Mouse (Mus musculus) urinary bladder, postnatal 36 days (tissue): ENCODE results near the gene Nkpd1.
"Not testable (repeated sequence)": the region's sequence is repeated elsewhere in the genome, so short reads cannot be mapped to it uniquely, and the experiment has no call there.

Experiments
- DNase-seq, 2 experiments: peaks; one replicate each; pipeline ENCODE4 v3.0.0; 2022; ENCODE audit warnings: low spot score in 2 of 2, mixed read lengths in 1 of 2

Nkpd1 gene

DNA sequence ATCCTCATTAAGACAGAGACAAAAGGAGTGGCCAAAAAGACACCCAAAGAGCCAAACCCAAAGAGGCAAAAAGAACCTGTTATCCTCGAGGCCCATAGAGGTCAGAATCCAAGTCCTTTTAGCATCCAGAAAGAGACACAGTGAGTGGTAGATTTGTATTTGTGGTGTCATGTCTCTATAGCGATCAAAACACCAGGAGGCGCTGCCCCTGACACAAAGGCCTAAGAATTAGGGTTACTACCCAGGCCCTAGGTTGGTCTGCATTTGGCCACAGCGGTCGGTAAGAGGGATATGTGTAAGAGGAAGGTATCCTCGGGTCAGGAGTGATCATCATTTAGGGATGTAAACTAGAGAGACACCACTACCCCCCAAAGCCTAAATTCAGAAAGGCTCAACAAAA is 11.3 kb upstream of the Nkpd1 start:
- no peak for DNase-seq

DNA sequence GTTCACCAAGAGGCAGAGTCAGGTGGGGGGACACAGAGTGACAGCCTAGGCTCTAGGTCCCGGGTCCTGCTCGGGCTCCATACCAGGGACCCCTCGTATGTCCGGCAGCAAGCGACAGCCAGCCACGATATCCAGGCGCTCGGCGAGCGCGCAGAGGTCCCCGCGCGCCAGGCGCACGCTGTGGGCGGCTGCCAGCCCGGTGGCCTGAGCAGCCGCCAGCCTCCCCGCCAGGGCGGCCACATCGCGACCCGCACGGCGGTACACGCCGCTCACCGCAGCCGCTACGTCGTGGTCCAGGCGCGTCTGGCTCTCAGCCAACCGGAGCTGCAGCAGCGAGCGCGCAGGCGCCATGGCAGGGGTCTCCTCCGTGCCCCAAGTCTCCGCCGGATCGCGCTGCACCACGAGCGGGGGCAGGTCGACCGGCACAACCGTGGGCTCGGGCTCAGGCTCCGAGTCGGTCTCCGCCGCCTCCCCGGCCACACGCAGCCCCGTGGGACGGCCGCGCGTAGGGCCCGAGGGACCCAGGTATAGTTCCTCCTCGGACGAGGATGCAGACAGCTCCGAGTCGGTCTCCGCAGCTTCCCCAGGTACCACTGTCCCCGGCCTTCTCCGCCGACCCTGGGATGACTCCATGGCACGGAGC is 10.5 kb upstream of the Nkpd1 start:
- DNase-seq: no peak

DNA sequence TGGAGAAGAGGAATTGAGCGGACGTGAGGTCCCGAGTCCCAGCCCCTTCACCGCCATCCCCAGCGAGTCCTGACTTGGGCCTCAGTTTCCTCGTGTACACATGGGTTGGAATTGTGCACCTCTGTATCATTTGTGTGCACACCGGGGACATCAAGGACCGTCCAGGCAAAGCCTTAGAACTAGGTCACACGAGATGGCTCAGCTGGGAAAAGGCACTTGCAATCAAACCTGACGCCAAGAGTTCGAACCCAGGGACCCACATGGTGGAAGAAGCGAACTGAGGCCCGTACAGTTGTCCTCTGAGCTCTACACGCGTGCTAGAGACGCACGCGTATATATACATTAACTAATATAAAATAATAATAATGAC is 10.0 kb upstream of the Nkpd1 start:
- no peak for DNase-seq

DNA sequence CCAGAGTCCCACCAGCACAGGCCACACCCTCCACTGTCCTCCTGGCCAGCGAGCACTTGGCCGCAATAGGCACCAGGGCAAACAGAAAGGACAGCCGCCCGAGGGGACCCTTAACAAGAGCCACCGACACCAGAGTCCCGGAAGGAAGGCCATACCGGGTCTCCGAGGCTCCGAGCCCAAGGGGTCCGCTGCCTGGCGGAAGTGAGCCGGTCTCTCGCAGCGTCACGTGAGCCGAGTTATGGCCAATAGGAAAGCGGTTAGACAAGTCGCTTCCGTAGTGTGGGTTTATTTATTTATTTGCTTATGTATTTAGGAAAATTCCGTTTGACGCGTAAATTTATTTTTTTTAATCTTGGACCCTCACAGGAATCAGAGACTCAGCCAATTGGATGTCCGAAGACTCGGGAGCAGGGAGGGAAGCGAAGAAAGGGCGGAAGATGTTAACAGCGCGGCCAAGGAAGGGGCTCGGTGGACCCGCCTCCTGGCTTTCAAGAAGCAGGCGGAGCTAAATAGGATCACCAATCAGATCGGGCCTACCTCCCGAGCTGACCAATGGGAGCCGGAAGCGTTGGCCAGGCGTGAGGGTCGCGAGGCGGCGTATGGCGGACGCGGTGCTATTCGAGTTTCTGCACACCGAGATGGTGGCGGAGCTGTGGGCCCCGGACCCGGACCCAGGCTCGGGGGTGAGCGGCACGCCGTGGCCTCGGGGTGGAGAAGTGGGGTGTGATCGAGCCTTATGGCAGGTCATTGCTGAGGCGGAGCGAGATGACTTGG is 9.3 kb upstream of the Nkpd1 start, which contains the start of the genes Bloc1s3 and Trappc6a:
TSS of gene Bloc1s3 (minus strand) at position 218 of the 774 bp plus-strand sequence.
TSS of gene Trappc6a (plus strand) at position 246 of the 774 bp plus-strand sequence.
- DNase-seq: peak; percentile 91

DNA sequence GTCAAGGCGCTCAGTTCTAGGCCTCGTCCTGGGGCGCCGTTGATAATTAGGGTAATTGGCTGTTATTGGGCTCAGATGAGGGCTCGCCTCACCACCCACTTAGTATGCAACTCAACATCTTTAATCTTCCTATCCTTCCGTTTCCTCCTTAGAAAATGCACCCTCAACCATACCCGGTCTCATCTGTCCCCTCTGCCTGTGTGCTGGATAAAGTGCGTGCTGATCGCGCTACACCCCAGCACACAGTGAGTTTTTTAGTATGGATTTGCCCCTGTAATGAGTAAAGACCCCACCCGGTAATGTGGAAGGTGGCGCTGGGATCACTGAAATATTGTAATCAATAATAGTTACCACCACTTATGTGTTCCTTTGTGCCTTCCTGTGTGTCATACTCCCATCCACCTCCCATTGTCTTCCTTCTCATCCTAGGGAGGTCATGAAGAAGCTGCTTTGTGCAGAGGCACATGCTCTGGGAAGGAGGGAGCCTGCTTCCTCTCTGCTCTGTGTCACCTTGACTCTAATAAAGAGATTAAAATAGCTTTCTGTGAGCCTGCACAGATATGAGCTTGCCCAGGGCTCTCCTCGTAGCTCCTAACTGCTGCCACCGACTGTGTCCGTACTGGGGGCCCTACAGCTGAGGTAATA is 8.6 kb upstream of the Nkpd1 start:
- DNase-seq: no peak

DNA sequence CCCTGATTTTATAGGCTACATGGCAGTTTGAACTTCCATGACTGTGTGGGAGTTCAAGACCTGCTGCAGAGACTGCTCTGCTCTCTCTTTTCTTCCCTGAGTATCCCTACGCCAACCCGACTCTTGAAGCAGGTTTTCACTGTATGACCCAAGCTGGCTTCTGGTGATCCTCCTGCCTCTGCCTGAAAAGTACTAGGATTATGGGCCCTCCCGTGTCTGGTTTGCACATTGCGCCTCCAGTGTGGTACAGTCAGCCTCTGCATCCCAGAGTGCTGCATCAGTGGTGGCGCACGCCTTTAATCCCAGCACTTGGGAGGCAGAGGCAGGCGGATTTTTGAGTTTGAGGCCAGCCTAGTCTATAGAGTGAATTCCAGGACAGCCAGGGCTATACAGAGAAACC is 7.9 kb upstream of the Nkpd1 start:
- DNase-seq: no peak

DNA sequence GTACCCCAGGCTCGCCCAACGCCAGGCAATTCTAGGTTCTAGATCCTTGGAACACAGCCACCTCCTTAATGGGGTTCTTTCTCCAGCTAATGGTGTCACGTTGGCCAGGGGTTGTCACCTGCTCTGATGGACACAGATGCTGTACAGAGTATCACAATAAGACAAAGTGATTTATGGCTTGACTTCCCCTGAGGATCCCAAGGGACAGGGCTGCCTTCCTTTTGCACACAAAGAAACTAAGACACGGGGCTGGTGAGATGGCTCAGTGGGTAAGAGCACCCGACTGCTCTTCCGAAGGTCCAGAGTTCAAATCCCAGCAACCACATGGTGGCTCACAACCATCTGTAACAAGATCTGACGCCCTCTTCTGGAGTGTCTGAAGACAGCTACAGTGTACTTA is 5.7 kb upstream of the Nkpd1 start:
- not testable (repeated sequence) for DNase-seq

DNA sequence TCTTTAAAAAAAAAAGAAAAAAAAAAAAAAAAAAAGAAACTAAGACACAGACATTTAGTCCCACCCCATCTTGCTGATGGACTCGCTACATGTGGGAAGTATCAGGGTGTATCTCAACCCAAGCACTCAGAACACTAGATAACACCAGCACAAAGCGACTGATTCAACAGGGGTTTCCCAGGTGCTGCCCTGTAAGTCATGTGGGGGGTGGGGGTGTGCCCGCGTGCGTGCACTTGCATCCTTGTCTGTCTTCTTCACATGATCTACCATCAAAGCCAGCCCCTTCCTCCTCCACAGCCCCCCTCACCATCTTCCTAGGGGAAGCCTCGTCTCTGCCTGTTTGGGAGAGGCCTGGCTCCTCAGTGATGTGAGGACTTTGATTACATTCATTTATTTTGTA is 5.3 kb upstream of the Nkpd1 start:
- no peak for DNase-seq

DNA sequence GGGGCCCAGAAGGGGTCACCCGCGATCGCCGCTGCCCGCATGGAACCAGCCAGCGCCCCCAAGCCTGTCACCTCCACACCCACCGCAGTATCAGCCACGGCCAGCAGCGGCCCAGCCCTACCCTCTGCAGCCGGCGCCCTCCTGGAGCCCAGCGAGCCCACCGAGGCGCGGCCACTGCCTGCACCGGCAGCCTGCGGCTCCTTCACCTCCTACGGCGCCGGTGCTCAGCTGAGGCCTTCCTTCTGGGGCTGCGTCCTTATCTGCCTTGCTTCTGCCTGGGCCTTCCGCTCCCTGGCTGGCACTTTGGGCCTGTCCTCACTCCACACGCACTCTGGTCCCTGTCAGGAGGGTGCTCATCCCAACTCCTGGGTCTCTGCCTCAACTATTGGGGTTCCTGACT is 2.4 kb downstream of the Nkpd1 start:
- no peak for DNase-seq

DNA sequence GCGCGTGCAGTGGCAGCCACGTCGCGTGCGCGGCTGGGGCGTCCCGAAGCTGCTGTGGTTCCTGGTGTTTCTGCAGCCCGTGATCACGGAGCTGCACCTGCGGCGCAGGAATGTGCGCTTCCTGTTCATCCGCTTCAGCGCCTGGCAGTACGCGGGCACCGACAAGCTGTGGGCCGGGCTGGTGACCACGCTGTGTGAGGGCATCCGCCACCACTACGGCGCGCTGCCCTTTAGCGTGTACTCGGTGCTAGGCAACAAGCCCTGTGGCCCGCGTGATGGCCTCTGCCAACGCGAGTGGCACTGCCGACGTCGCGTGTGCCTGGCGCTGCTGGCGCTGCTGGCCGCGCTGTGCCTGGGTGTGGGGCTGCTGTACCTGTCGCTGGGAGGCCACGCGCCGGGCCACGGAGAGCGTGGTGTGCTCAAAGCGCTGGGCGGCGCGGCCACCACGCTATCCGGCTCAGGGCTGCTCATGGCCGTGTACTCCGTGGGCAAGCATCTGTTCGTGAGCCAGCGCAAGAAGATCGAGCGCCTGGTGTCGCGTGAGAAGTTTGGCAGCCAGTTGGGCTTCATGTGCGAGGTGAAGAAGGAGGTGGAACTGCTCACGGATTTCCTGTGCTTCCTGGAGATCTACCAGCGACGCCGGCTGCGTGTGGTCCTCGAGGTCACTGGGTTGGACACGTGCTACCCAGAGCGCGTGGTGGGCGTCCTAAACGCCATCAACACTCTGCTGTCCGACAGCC is 5.5 kb downstream of the Nkpd1 start:
- no peak for DNase-seq

DNA sequence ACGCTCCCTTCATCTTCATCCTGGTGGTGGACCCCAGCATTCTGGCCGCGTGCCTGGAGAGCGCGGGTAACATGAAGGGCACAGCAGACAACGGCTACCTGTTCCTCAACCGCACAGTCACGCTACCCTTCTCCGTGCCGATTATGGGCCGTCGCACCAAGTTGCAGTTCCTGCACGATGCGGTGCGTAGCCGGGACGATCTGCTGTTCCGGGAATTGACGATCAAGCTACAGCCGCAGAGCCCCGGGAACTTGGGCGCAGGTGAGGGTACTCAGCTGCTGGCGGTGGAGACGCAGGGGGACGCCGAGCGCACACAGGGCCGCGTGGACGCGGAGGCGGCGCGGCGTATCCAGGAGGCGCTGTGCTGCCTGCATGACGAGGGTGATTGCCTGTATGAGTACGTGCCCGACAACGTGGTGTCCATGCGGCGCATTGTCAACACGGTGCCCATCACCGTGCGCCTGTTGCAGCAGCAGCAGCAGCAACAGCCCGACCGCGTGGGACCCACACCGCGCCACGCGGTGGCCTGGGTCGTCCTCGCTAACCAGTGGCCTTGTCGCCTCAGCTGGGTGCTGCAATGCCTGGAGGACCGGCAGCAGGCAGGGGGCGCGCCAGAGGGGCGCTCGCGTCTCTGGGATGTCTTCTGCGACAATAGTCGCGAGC is 6.2 kb downstream of the Nkpd1 start:
- DNase-seq: peak in 1 of 2 experiments; percentile 37

DNA sequence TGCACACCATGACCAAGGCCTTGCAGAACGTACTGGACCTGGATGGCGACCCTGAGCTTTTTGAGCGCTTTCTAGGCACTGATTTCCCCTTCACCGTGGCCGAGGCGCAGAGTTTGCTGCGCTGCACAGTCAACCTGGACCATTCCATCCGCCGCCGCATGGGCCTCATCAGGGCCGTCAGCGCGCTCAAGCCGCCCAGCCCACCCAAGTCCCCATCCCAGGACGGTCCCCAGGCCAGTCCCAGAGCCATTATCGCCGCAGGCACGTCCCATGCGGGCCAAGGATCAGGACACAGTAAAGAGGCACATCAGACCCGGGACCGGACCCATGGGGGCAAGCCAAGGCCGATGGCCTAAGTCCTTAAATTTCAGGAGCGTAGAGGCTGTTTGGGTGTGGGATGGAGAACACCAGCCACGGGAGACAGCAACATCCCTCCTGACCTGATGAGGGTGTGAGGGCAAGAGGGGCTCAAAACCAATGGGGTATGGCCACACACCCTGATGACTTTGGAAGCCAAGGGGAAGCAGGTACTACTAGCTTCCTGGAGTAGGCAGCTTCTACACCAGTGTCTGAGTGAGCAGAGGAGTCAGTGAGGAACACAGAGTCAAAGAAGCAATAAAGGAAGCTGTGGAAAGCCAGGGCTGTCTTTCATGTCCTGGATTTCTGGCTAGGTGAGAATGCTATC is 6.9 kb downstream of the Nkpd1 start:
- no peak for DNase-seq

DNA sequence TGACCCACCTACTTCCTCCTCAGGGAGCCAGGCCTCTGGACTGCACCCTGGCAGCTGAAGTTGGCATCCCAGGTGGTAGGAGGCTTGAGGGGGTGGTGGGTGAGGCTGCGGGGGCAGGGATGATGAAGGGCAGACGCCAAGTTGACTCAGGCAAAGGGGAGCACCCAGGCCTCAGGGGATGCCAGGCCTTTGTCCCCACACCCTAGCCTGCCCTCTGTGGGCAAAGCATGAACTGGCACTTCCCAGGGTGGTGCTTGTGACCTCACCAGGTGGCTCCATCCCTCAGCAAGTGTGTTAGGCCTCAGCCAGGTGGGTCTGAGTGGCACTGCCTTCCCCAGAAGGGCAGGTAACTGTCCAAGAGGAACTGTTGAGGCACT is 7.5 kb downstream of the Nkpd1 start:
- DNase-seq: no peak

DNA sequence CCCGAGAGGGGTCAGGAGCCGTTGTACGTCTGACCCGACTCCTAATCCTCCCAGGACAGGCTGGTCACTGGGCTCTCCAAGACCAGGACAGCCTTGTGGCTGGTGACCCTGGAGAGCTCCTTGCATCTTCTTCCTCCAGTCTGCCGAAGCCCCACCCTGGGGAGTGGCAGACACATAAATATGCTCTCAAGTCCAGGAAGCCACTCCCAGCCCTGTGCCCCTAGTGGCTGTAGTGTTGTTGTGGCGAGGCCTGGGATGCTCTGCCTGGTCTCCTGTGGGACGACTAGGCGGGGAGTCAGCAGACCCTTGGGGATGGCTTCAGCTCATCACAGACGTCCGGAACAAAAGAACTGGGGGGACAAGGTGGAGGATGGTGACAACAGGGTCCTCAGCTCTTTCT is 13.4 kb downstream of the Nkpd1 start:
- DNase-seq: no peak

DNA sequence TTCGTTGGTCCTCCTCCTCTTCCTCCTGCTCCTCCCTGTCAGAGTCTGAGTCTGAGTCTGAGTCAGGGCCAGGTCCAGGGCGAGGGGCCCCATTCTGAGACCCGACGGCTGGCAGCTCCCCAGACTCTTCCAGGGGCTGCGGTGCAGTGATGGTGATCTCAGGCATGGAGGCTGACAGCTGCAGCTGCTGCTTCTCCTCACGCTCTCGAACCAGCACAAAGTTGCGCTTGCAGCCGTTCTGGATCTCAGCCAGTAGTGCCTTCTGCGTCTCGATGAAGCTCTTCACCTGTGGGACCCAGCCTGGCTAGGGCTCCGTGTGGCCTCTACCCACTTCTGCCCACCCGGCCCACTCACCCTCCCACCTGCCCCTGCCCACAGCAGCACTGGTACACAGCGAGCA is 14.6 kb downstream of the Nkpd1 start:
- DNase-seq: no peak

DNA sequence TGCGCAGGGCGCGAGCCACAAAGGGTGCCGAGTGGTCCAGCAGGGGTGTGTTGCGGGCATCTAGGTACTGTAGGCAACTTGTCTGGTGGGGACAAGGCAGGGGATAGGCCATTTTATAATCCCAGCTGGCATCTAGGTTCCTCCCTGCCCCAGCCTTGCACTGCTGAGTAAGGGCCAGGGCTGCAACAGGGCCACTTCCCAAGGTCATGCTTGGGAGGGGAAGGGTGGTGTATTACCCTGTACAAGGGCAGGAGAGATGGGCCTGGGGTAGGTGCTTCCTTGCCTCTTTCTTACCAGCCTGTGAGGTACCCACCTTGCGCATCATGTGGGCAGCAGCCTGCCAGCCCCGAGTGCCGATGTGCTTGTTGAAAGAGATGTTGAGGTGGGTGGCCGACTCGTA is 17.0 kb downstream of the Nkpd1 start:
- DNase-seq: no peak

DNA sequence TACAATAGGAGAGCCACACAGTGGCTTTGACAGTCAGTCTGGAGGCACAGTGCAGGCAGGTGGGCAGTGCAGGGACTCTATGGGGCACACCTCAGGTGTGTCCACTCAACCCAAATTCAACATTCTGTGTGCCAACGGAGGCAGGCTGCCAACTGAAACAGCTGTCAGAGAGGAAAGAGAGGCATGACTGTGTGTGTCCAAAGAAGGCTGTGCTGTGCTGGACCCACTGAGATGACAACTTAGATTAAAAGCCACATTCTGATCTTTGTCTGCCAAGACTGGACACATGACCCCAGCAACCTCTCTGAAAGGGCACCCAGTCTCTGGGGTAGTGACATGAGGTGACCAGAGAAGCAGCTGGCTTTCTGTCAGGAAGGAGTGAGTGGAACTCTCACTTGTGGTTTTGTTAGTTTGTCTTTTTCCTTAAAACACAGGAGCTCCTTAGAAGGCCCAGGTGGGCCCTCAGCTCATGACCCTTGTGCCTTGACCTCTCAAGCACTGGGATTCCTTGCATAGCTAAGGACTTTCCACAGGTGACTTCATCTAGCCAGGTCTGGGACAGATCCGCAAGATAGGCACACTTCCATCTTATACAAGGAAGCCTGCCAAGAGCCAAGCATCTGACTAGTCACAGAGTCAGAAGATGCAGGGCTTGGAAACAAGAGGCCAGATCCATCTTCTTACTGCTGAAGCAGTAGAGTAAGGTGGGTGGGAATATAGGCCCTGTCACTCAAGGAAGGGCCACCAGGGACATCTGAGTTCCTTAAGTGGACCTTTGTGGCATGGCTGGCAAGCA is 23.3 kb downstream of the Nkpd1 start:
- DNase-seq: no peak

DNA sequence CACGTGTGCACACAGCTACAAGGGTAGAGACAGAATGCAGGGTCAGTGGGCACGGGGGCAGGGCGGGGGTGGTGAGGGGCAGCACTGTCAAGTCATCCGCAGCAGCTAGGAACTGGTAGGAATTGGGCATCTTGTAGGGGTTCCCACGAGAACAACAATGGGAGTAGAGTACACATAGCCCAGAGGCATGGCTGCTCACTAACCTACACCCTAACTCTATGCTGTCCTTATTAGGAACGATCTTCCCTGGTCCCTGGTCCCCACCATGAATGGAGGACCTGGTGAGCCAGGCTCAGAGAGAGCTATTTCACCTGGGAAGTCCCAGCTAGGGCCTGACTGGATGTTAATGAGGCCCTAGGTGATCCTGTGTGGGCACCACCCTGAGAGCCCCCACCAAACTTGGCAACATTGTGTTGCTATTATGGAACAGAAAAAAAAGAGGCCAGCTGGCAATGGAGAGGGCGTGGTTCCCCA is 24.1 kb downstream of the Nkpd1 start:
- no peak for DNase-seq

DNA sequence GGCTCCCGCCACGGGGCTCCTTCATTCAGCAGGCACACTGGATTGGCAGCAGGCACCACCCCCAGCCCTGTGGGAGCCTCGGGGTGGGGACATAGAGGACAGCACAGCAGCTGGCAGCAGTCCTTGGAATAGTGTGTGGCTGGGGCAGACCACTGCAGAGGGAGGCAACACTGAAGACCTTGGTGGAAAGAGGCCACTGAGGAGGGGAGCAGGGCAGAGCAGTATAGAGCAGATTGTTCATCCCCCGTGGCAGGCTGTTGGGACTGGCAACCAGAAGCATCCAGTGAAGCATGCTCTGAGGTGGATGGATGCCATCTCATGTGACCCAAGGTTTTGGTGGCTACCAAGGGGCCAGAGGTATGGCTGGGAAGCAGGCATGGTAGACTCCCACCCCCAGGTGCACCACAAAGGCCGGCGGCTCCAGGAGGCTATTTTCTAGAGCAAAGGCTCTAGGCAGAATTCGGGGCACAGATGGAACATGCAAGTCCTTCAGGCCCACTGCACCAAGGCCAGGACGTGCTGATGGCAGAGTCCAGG is 24.6 kb downstream of the Nkpd1 start:
- DNase-seq: no peak

DNA sequence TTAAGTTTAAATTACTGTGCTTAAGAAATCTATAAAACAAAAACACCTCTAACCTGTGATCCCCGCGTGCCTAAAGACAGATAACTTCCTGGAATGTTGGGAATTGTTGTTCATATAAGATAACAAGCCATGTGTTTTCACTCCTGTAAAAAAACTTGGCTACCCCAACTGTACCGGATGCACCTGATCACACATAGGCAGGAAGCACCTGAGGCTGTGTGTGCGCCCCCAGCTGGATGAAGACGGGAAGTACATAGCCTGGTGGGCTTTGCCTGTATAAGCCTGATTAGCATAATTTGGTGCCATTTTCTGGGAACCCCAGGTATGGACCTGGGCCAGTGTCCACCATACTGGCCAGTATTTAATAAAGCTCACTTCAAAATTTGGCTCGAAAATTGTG is 25.9 kb downstream of the Nkpd1 start:
- no peak for DNase-seq
